Mouse (Mus musculus) bone marrow macrophage, adult 2 months (primary cell): Measurements from ENCODE around the gene Ddr1. TPM values are rescaled to one million over a fixed set of nuclear protein-coding genes. Genes with fewer than 3 reads are reported as not detected.

Experiments used
- H3K27ac ChIP-seq: 2 replicates; pipeline ENCODE4 v1.5.1; 2012; ENCODE audit warnings: low read depth, low read length; ENCODE audit not compliant: insufficient read depth
- H3K4me1 ChIP-seq: 2 replicates; pipeline ENCODE4 v1.6.1; 2012; ENCODE audit warnings: low read length; ENCODE audit not compliant: control insufficient read depth, insufficient read depth
- H3K4me3 ChIP-seq: 2 replicates; pipeline ENCODE4 v1.5.1; 2012; ENCODE audit warnings: mild to moderate bottlenecking, low read length, moderate library complexity; ENCODE audit not compliant: insufficient read depth
- CTCF ChIP-seq: IDR thresholded peaks from 2 replicates; pipeline ENCODE4 v1.5.1; 2012; ENCODE audit warnings: low read depth, mild to moderate bottlenecking, low read length, moderate library complexity
- POLR2A ChIP-seq: IDR thresholded peaks from 2 replicates; pipeline ENCODE4 v1.6.1; 2012; ENCODE audit warnings: mild to moderate bottlenecking, low read depth, low read length, borderline replicate concordance
- polyA plus RNA-seq: library from polyadenylated mRNA; stranded (reverse); fragments of >200 nt; gene quantifications from 2 replicates; pipeline ENCODE4 v1.2.4, GENCODE M21; 2012; ENCODE audit not compliant: missing spikeins, insufficient read depth, insufficient read length

Gene Ddr1
- polyA plus RNA-seq, 1 experiment = 0.60 TPM

GRCm38 (mm10) chr17:35703065-35703464, 1.4 kb downstream of the Ddr1 start:
- H3K27ac ChIP-seq = no peak overlapping the region
- TF ChIP-seq POLR2A (no peak), CTCF (no peak)
- no peak overlapping the region for H3K4me3 ChIP-seq
- no peaks in the 10 kb centered on the region for H3K4me1 ChIP-seq

- no peak for TF ChIP-seq POLR2A
- TF ChIP-seq CTCF = no peak
- H3K4me1 ChIP-seq = no peaks in the 10 kb centered on the region
- H3K4me3 ChIP-seq = no peak overlapping the region
- no peak overlapping the region for H3K27ac ChIP-seq
Observed at GRCm38 (mm10) chr17:35702605-35703004, 1.8 kb downstream of the Ddr1 start.

GRCm38 (mm10) chr17:35701978-35702461, 2.4 kb downstream of the Ddr1 start:
- Histone ChIP-seq H3K4me3 (no peak overlapping the region), H3K27ac (no peak overlapping the region)

GRCm38 (mm10) chr17:35701203-35701977, 3.0 kb downstream of the Ddr1 start:
- H3K27ac ChIP-seq = no peak overlapping the region
- no peak for TF ChIP-seq CTCF
- no peak for TF ChIP-seq POLR2A
- no peak overlapping the region for H3K4me3 ChIP-seq
- no peaks in the 10 kb centered on the region for H3K4me1 ChIP-seq

More at GRCm38 (mm10) chr17:35701978-35702461, 2.4 kb downstream of the Ddr1 start:
- TF ChIP-seq CTCF (no peak), POLR2A (no peak)
- H3K4me1 ChIP-seq = no peaks in the 10 kb centered on the region

- Histone ChIP-seq H3K4me1 (no peaks in the 10 kb centered on the region), H3K4me3 (peak overlapping the region; percentile 24), H3K27ac (no peak overlapping the region)
- TF ChIP-seq POLR2A (no peak), CTCF (no peak)
Observed at GRCm38 (mm10) chr17:35700371-35700961, 4.0 kb downstream of the Ddr1 start.

GRCm38 (mm10) chr17:35699919-35700318, 4.5 kb downstream of the Ddr1 start:
- H3K4me1 ChIP-seq = no peaks in the 10 kb centered on the region
- TF ChIP-seq POLR2A (no peak), CTCF (no peak)
- no peak overlapping the region for H3K27ac ChIP-seq
- H3K4me3 ChIP-seq = peak overlapping the region; percentile 24; the same call in 1 of the 2 replicates

- TF ChIP-seq CTCF = no peak
- TF ChIP-seq POLR2A = no peak
- Histone ChIP-seq H3K4me3 (no peak overlapping the region), H3K4me1 (no peaks in the 10 kb centered on the region), H3K27ac (no peak overlapping the region)
Observed at GRCm38 (mm10) chr17:35698501-35698883, 5.9 kb downstream of the Ddr1 start.

GRCm38 (mm10) chr17:35697759-35698500, 6.5 kb downstream of the Ddr1 start:
- Histone ChIP-seq H3K4me3 (no peak overlapping the region), H3K27ac (no peak overlapping the region), H3K4me1 (no peaks in the 10 kb centered on the region)
- TF ChIP-seq CTCF (no peak), POLR2A (no peak)

GRCm38 (mm10) chr17:35697429-35697758, 7.0 kb downstream of the Ddr1 start:
- TF ChIP-seq POLR2A = no peak
- TF ChIP-seq CTCF = no peak
- Histone ChIP-seq H3K4me1 (no peaks in the 10 kb centered on the region), H3K27ac (no peak overlapping the region), H3K4me3 (no peak overlapping the region)
